Mouse (Mus musculus): ENCODE measurements around the gene Ptpra. TPM values are rescaled to one million over a fixed set of nuclear protein-coding genes. Genes with fewer than 3 reads are reported as not detected.

The Ptpra gene
- total and polyA plus RNA-seq, 3 experiments: 38.5 to 73.3 (median 40.4) TPM

GRCm38 (mm10) chr2:130461287-130462071 lies 11.4 kb downstream of the Ptpra start:
- in situ Hi-C loops (cut with MboI; ENCODE audit: low pct_ligation_motif_present, low pct_unique_long_range_greater_than_20kb, low sequenced_read_pairs) (no loop called here), dilution Hi-C loops (cut with MboI; ENCODE audit: extremely low pct_ligation_motif_present, extremely low pct_unique_long_range_greater_than_20kb, low sequenced_read_pairs) (no loop called here)
- Histone ChIP-seq H3K79me2 (replicated peaks; ENCODE audit: control insufficient read depth, extremely low read depth, insufficient read depth, poor library complexity, severe bottlenecking) (peaks cover 9% of the 10 kb centered on the region), H3K27me3 (replicated peaks) (no peaks in the 10 kb centered on the region), H3K36me3 (replicated peaks in 1 of 2; ENCODE audit: control insufficient read depth in 1 of 2, insufficient read depth in 1 of 2, low read length in 1 of 2) (peaks cover 0 to 54% of the 10 kb centered on the region in 2 experiments), H3K4me1 (ENCODE audit: control insufficient read depth in 1 of 2, insufficient read depth in 2 of 2) (peaks cover 0 to 5% of the 10 kb centered on the region in 2 experiments; a peak in 1 of 4 replicates), H3K9me3 (replicated peaks; ENCODE audit: low read length) (peaks cover 5% of the 10 kb centered on the region), H3K4me2 (ENCODE audit: insufficient read depth, low read depth, poor library complexity, severe bottlenecking) (no peak overlapping the region), H3K4me3 (replicated peaks in 1 of 3; ENCODE audit: low read depth in 2 of 3, low read length in 2 of 3, poor library complexity in 1 of 3) (no peak overlapping the region), H3K9ac (ENCODE audit: insufficient read depth, low read depth) (no peak overlapping the region), H3K27ac (ENCODE audit: insufficient read depth, low read depth) (no peak overlapping the region)
- TF ChIP-seq USF1 (IDR thresholded peaks at IDR 0.05; ENCODE audit: low read depth, low read length) (no peak), CHD2 (IDR thresholded peaks at IDR 0.05; ENCODE audit: low read length) (no peak), UBTF (IDR thresholded peaks at IDR 0.05; ENCODE audit: low read depth, low read length) (no peak), POLR2A (IDR thresholded peaks at IDR 0.05; ENCODE audit: low read depth, low read length) (no peak), NRF1 (IDR thresholded peaks at IDR 0.05; ENCODE audit: low read depth, low read length) (no peak), ZC3H11A (IDR thresholded peaks at IDR 0.05; ENCODE audit: low read depth, low read length) (no peak), PAX5 (IDR thresholded peaks at IDR 0.05; ENCODE audit: low read length) (no peak), JUND (conservative IDR thresholded peaks at IDR 0.05; ENCODE audit: low read depth, low read length) (no peak), KAT2A (IDR thresholded peaks at IDR 0.05; ENCODE audit: insufficient replicate concordance, low read length) (no peak), ZKSCAN1 (IDR thresholded peaks at IDR 0.05; ENCODE audit: borderline replicate concordance, low read depth, low read length) (no peak), GABPA (IDR thresholded peaks at IDR 0.05; ENCODE audit: insufficient replicate concordance, low read depth, low read length) (no peak), EP300 (IDR thresholded peaks at IDR 0.05; ENCODE audit: low read length) (no peak), TCF12 (IDR thresholded peaks at IDR 0.05; ENCODE audit: low read depth, low read length) (no peak), JUN (IDR thresholded peaks at IDR 0.05; ENCODE audit: insufficient read depth, low read depth, low read length) (no peak), CHD1 (IDR thresholded peaks at IDR 0.05; ENCODE audit: low read depth, low read length) (no peak)
- DNase-seq (ENCODE audit: extremely low read depth): no peak

- no peak for TF ChIP-seq ELF1 (IDR thresholded peaks at IDR 0.05; ENCODE audit: low read depth, low read length)
- no peak for TF ChIP-seq CHD1 (IDR thresholded peaks at IDR 0.05; ENCODE audit: low read depth, low read length)
- no peak for TF ChIP-seq ZNF384 (IDR thresholded peaks at IDR 0.05; ENCODE audit: low read depth, low read length)
- TF ChIP-seq PAX5 (IDR thresholded peaks at IDR 0.05; ENCODE audit: low read length): no peak
- TF ChIP-seq BHLHE40 (IDR thresholded peaks at IDR 0.05; ENCODE audit: low read depth, low read length): no peak
- TF ChIP-seq ETS1 (conservative IDR thresholded peaks at IDR 0.05; ENCODE audit: low read depth, low read length): no peak
- no peak for TF ChIP-seq RCOR1 (conservative IDR thresholded peaks at IDR 0.05; ENCODE audit: low read depth, low read length)
- TF ChIP-seq GABPA (IDR thresholded peaks at IDR 0.05; ENCODE audit: insufficient replicate concordance, low read depth, low read length): no peak
- TF ChIP-seq E2F4 (IDR thresholded peaks at IDR 0.05; ENCODE audit: insufficient replicate concordance, low read depth, low read length): no peak
- TF ChIP-seq MYC (IDR thresholded peaks at IDR 0.05; ENCODE audit: low read depth, low read length): no peak
- no peak for TF ChIP-seq CTCF (conservative IDR thresholded peaks at IDR 0.05 in 1 of 2, IDR thresholded peaks at IDR 0.05 in 1 of 2; ENCODE audit: low read depth in 2 of 2, low read length in 2 of 2)
- TF ChIP-seq IRF4 (IDR thresholded peaks at IDR 0.05; ENCODE audit: low read depth, low read length): no peak
- dilution Hi-C loops (cut with MboI; ENCODE audit: extremely low pct_ligation_motif_present, extremely low pct_unique_long_range_greater_than_20kb, low sequenced_read_pairs): no loop called here
These were observed 16.4 kb downstream of the Ptpra start for GRCm38 (mm10) chr2:130466438-130466837.

More at GRCm38 (mm10) chr2:130466438-130466837, 16.4 kb downstream of the Ptpra start:
- Histone ChIP-seq H3K4me1 (ENCODE audit: control insufficient read depth in 1 of 2, insufficient read depth in 2 of 2) (peaks cover 0 to 2% of the 10 kb centered on the region in 2 experiments; a peak in 1 of 4 replicates), H3K9me3 (replicated peaks; ENCODE audit: low read length) (peaks cover 5% of the 10 kb centered on the region), H3K79me2 (replicated peaks; ENCODE audit: control insufficient read depth, extremely low read depth, insufficient read depth, poor library complexity, severe bottlenecking) (peaks cover 5% of the 10 kb centered on the region), H3K4me3 (replicated peaks in 1 of 3; ENCODE audit: low read depth in 2 of 3, low read length in 2 of 3, poor library complexity in 1 of 3) (no peak overlapping the region), H3K27ac (ENCODE audit: insufficient read depth, low read depth) (no peak overlapping the region), H3K4me2 (ENCODE audit: insufficient read depth, low read depth, poor library complexity, severe bottlenecking) (no peak overlapping the region), H3K36me3 (replicated peaks in 1 of 2; ENCODE audit: control insufficient read depth in 1 of 2, insufficient read depth in 1 of 2, low read length in 1 of 2) (peaks cover 0 to 31% of the 10 kb centered on the region in 2 experiments), H3K9ac (ENCODE audit: insufficient read depth, low read depth) (no peak overlapping the region), H3K27me3 (replicated peaks) (no peaks in the 10 kb centered on the region)
- in situ Hi-C loops (cut with MboI; ENCODE audit: low pct_ligation_motif_present, low pct_unique_long_range_greater_than_20kb, low sequenced_read_pairs): no loop called here
- DNase-seq (ENCODE audit: extremely low read depth): no peak

All from CH12.LX (cell line).